Mouse (Mus musculus): ENCODE measurements around the gene D17H6S53E. TPM values are rescaled to one million over a fixed set of nuclear protein-coding genes. Genes with fewer than 3 reads are reported as not detected.
A peak's percentile ranks its signal among the peaks of the same experiment; 100 is the strongest.

Gene D17H6S53E
- polyA plus RNA-seq, 2 experiments = 1.3 to 1.5 TPM

DNA sequence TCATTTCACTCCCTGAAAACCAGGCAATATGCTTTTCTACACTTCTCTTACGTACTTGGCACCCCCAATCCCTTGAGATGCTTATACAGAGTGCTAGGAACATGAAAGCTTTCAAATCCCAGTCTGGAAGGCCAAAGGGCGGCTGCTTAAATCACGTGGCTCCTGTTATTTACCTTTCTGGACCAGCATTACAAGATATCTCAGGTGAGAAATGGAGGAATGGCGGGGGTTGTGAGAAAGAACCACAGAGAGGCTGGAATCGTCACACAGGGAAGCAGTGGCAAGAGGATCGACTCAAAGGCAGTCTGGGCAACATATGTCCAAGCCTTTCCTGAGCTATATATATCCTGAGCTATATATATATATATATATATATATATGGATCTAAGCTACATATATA is 595 bp upstream of the D17H6S53E start:
- Histone ChIP-seq H3K9ac (replicated peaks) (peak overlapping the region; percentile 79), H3K4me1 (replicated peaks; ENCODE audit: control insufficient read depth in 2 of 2, insufficient read depth in 2 of 2, low read length in 1 of 2) (peaks cover 10 to 12% of the 10 kb centered on the region in 2 experiments), H3K4me3 (ENCODE audit: insufficient read depth in 1 of 2, low read depth in 2 of 2, low read length in 2 of 2) (peak overlapping the region; percentile 61 to 71; a peak in 3 of 4 replicates), H3K4me2 (ENCODE audit: low read depth) (peak overlapping the region; percentile 91), H3K9me3 (ENCODE audit: control insufficient read depth, low read length) (no peaks in the 10 kb centered on the region), H3K36me3 (replicated peaks; ENCODE audit: control insufficient read depth, insufficient read depth, low read depth) (peaks cover 11% of the 10 kb centered on the region), H3K27ac (peak overlapping the region; percentile 70), H3K27me3 (ENCODE audit: control insufficient read depth, insufficient read depth, low read length) (no peaks in the 10 kb centered on the region)
- DNase-seq (ENCODE audit: low read depth in 3 of 3, low spot score in 3 of 3) = no peak
- no peak for TF ChIP-seq CTCF (IDR thresholded peaks at IDR 0.05; ENCODE audit: low read depth)
- no peak for TF ChIP-seq EP300 (IDR thresholded peaks at IDR 0.05; ENCODE audit: low read depth)
- ATAC-seq (ENCODE audit: insufficient read depth) = no peak
- WGBS (ENCODE audit: insufficient replicate concordance) = 37% methylated on average over 6 of the region's 6 CpGs

- peak overlapping the region; percentile 79 for H3K9ac ChIP-seq (replicated peaks)
- peak overlapping the region; percentile 61 to 71 for H3K4me3 ChIP-seq (ENCODE audit: insufficient read depth in 1 of 2, low read depth in 2 of 2, low read length in 2 of 2)
- peak overlapping the region; percentile 91 for H3K4me2 ChIP-seq (ENCODE audit: low read depth)
- no peaks in the 10 kb centered on the region for H3K27me3 ChIP-seq (ENCODE audit: control insufficient read depth, insufficient read depth, low read length)
- peaks cover 8 to 12% of the 10 kb centered on the region in 2 experiments for H3K4me1 ChIP-seq (replicated peaks; ENCODE audit: control insufficient read depth in 2 of 2, insufficient read depth in 2 of 2, low read length in 1 of 2)
- DNase-seq (ENCODE audit: low read depth in 3 of 3, low spot score in 3 of 3) (no peak), ATAC-seq (ENCODE audit: insufficient read depth) (no peak)
- no peak for TF ChIP-seq CTCF (IDR thresholded peaks at IDR 0.05; ENCODE audit: low read depth)
- no peak for TF ChIP-seq EP300 (IDR thresholded peaks at IDR 0.05; ENCODE audit: low read depth)
- peak overlapping the region; percentile 70; the same call in 1 of the 2 replicates for H3K27ac ChIP-seq
- WGBS (ENCODE audit: insufficient replicate concordance) = 51% methylated on average over 13 of the region's 13 CpGs
- H3K9me3 ChIP-seq (ENCODE audit: control insufficient read depth, low read length) = no peaks in the 10 kb centered on the region
- H3K36me3 ChIP-seq (replicated peaks; ENCODE audit: control insufficient read depth, insufficient read depth, low read depth) = peaks cover 11% of the 10 kb centered on the region
These were observed 844 bp downstream of the D17H6S53E start for GRCm38 (mm10) chr17:35127017-35127416.

- no peak overlapping the region for H3K4me3 ChIP-seq (ENCODE audit: insufficient read depth in 1 of 2, low read depth in 2 of 2, low read length in 2 of 2)
- no peaks in the 10 kb centered on the region for H3K9me3 ChIP-seq (ENCODE audit: control insufficient read depth, low read length)
- 0 out of 2 replicates have a peak overlapping the region, but pooled peaks have one; percentile 13 for H3K4me2 ChIP-seq (ENCODE audit: low read depth)
- peaks cover 6% of the 10 kb centered on the region for H3K36me3 ChIP-seq (replicated peaks; ENCODE audit: control insufficient read depth, insufficient read depth, low read depth)
- no peaks in the 10 kb centered on the region for H3K27me3 ChIP-seq (ENCODE audit: control insufficient read depth, insufficient read depth, low read length)
- DNase-seq (ENCODE audit: low read depth in 3 of 3, low spot score in 3 of 3) (no peak), ATAC-seq (ENCODE audit: insufficient read depth) (no peak)
- TF ChIP-seq CTCF (IDR thresholded peaks at IDR 0.05; ENCODE audit: low read depth) = no peak
- no peak for TF ChIP-seq EP300 (IDR thresholded peaks at IDR 0.05; ENCODE audit: low read depth)
- H3K9ac ChIP-seq (replicated peaks) = no peak overlapping the region
- H3K4me1 ChIP-seq (replicated peaks; ENCODE audit: control insufficient read depth in 2 of 2, insufficient read depth in 2 of 2, low read length in 1 of 2) = peaks cover 7 to 12% of the 10 kb centered on the region in 2 experiments
- WGBS (ENCODE audit: insufficient replicate concordance) = 68% methylated on average over 11 of the region's 11 CpGs
- no peak overlapping the region for H3K27ac ChIP-seq
These were observed 2.8 kb downstream of the D17H6S53E start for GRCm38 (mm10) chr17:35128996-35129395.

- no peak for TF ChIP-seq EP300 (IDR thresholded peaks at IDR 0.05; ENCODE audit: low read depth)
- TF ChIP-seq CTCF (IDR thresholded peaks at IDR 0.05; ENCODE audit: low read depth) = no peak
- Histone ChIP-seq H3K27ac (no peak overlapping the region), H3K4me3 (ENCODE audit: insufficient read depth in 1 of 2, low read depth in 2 of 2, low read length in 2 of 2) (peak overlapping the region; percentile 22 to 63), H3K4me2 (ENCODE audit: low read depth) (peak overlapping the region; percentile 37), H3K9me3 (ENCODE audit: control insufficient read depth, low read length) (no peaks in the 10 kb centered on the region), H3K27me3 (ENCODE audit: control insufficient read depth, insufficient read depth, low read length) (no peaks in the 10 kb centered on the region), H3K36me3 (replicated peaks; ENCODE audit: control insufficient read depth, insufficient read depth, low read depth) (no peaks in the 10 kb centered on the region), H3K4me1 (replicated peaks; ENCODE audit: control insufficient read depth in 2 of 2, insufficient read depth in 2 of 2, low read length in 1 of 2) (peaks cover 3 to 5% of the 10 kb centered on the region in 2 experiments), H3K9ac (replicated peaks) (no peak overlapping the region; the same call in 1 of the 2 replicates)
- no peak for DNase-seq (ENCODE audit: low read depth in 3 of 3, low spot score in 3 of 3)
- no peak for ATAC-seq (ENCODE audit: insufficient read depth)
- 69% methylated on average over 8 of the region's 8 CpGs for WGBS (ENCODE audit: insufficient replicate concordance)
These were observed 4.9 kb downstream of the D17H6S53E start for GRCm38 (mm10) chr17:35131038-35131437.

DNA sequence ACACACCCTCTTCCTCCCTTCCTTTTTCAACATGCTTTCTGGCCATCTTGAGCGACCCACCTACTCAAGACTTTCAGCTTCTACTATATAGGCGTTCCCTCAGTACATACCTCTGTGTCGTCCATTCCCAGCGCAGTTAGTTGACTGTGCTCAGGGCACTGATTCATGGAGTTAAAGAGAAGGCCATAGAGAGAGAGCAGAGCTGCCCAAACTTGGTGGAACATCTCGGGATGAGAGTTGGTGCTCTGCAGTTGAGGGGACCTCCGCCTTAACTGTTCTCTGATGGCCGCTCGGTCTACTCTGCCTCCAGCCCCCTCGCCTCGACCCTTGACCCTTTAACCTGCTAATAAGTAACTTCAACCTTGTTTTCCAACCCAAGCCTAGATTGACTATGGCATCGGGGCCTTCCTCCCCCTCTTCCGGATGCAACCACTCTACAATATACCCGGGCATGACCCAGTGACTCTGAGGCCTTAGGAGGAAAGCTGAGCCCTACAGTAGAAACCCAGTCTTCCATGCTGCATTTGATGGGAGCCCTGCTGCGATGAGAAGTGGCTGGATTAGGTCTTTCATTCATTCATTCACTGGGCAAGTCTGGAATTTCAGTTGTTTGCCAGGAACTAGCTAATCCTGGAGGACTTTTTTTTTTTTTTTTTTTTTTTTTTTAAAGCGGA is 5.5 kb downstream of the D17H6S53E start, which contains the start of gene Apom:
TSS of gene Apom (minus strand) at position 551 of the 674 bp plus-strand sequence.
- TF ChIP-seq CTCF (IDR thresholded peaks at IDR 0.05; ENCODE audit: low read depth) = no peak
- TF ChIP-seq EP300 (IDR thresholded peaks at IDR 0.05; ENCODE audit: low read depth) = no peak
- no peak within 1 kb of the TSS for H3K27ac ChIP-seq
- WGBS (ENCODE audit: insufficient replicate concordance) = 67% methylated on average over 15 of the region's 15 CpGs
- peak within 1 kb of the TSS; percentile 37 for H3K4me2 ChIP-seq (ENCODE audit: low read depth)
- no peaks in the 10 kb centered on the region for H3K27me3 ChIP-seq (ENCODE audit: control insufficient read depth, insufficient read depth, low read length)
- no peaks in the 10 kb centered on the region for H3K36me3 ChIP-seq (replicated peaks; ENCODE audit: control insufficient read depth, insufficient read depth, low read depth)
- no peaks in the 10 kb centered on the region for H3K9me3 ChIP-seq (ENCODE audit: control insufficient read depth, low read length)
- H3K4me1 ChIP-seq (replicated peaks; ENCODE audit: control insufficient read depth in 2 of 2, insufficient read depth in 2 of 2, low read length in 1 of 2) = peaks cover 9 to 11% of the 10 kb centered on the region in 2 experiments
- ATAC-seq (ENCODE audit: insufficient read depth) (no peak), DNase-seq (ENCODE audit: low read depth in 3 of 3, low spot score in 3 of 3) (no peak)
- H3K4me3 ChIP-seq (ENCODE audit: insufficient read depth in 1 of 2, low read depth in 2 of 2, low read length in 2 of 2) = peak within 1 kb of the TSS; percentile 22 to 63
- no peak within 1 kb of the TSS; the same call in 1 of the 2 replicates for H3K9ac ChIP-seq (replicated peaks)
